Mouse (Mus musculus): Measurements from ENCODE around the gene Dlst.
A peak's percentile ranks its signal among the peaks of the same experiment; 100 is the strongest.
"Not testable (repeated sequence)": the region's sequence is repeated elsewhere in the genome, so short reads cannot be mapped to it uniquely, and the experiment has no call there.

The Dlst gene

GRCm38 (mm10) chr12:85113917-85114316 is 3.3 kb downstream of the Dlst start:
- no peak for DNase-seq (ENCODE audit: low spot score)

- DNase-seq (ENCODE audit: low spot score): no peak
Observed at GRCm38 (mm10) chr12:85115678-85116077, 5.0 kb downstream of the Dlst start.

GRCm38 (mm10) chr12:85121806-85122459 is 11.3 kb downstream of the Dlst start:
- DNase-seq (ENCODE audit: low spot score): no peak

DNA sequence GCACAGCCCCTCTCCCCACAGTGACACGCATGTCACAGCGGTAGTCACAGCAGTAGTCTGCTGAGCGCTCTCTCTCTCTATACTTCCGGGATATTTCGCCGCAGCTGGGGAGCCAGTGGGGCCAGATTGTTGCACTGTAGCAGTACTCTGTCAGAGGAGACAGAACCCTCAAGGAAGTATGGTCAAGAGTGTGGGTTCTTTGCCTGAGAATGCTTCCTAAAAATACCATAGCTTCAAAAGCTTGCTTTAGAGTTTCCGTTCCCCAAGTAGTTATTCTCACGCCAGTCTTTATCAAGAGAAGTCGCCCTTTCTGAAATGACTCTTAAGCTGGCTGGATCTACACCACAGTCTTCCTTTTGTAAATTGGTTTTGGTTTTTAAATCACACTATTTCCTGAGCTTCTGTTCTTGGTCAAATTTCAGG is 12.5 kb downstream of the Dlst start:
- no peak for DNase-seq (ENCODE audit: low spot score)

DNA sequence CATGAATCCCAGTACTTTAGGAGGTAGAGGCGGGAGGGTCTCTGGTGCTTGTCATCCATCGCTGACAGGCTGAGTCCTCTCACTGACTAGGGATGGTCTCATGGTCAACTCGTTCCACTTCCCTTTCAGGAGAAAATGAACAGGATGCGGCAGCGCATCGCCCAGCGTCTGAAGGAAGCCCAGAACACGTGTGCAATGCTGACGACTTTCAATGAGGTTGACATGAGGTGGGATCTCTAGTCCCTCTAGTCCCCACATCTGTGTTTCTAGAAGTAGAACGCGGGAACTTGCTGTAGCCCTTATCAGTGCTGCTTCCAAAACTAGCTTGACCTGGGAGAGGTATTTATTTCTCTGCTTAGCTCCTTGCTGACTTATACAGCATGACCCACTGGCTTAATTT is 13.0 kb downstream of the Dlst start:
- DNase-seq (ENCODE audit: low spot score): no peak

DNA sequence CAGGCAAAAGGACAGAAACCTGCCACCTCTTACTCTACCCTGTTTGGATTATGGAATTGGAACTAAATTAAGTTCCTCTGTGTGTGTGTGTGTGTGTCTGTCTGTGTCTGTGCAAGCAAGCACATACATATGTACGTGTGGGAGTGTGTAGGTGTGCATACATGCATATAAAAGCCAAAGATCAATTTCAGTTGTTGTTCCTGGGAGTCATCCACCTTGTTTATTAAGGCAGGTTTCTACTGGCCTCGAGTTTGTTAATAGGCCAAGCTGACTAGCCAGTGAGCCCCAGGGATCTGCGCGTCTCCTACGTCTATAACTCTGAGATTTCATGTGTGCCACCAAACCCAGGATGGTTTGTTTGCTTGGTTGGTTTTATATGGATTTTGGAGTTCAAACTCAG is 14.1 kb downstream of the Dlst start:
- no peak for DNase-seq (ENCODE audit: low spot score)

DNA sequence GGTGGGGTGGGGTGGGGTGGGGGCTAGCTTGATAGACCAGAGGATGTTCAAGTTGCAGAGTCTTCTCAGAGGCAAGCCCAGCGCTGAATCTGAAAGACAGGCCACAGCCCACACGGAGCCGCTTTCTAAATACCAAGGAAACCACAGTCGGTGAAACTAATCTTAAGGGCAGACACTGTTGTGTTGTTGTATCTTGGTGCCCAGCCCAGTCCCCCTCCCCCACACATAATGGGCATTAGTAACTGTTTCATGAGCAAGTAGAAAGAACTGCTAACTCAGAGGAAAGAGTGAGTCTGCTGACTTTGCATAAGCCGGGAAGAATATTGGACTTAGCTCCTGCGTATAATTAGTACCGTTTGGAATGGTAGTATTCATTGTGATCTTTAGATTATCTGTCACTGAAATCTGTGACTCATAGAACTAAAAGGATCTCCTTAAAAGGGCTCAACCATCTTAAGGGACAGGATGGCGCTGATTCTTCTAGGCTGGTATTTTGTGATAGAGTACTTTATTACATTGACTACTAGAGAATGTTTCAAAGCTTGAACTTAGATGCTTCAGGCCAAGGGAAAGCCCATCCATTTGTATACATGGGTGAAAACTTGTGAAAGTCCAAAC is 16.5 kb downstream of the Dlst start:
- DNase-seq (ENCODE audit: low spot score): no peak

- DNase-seq (ENCODE audit: low spot score): no peak
Observed at GRCm38 (mm10) chr12:85129426-85129978, 18.9 kb downstream of the Dlst start.

GRCm38 (mm10) chr12:85131361-85131760 is 20.7 kb downstream of the Dlst start:
- no peak for DNase-seq (ENCODE audit: low spot score)

DNA sequence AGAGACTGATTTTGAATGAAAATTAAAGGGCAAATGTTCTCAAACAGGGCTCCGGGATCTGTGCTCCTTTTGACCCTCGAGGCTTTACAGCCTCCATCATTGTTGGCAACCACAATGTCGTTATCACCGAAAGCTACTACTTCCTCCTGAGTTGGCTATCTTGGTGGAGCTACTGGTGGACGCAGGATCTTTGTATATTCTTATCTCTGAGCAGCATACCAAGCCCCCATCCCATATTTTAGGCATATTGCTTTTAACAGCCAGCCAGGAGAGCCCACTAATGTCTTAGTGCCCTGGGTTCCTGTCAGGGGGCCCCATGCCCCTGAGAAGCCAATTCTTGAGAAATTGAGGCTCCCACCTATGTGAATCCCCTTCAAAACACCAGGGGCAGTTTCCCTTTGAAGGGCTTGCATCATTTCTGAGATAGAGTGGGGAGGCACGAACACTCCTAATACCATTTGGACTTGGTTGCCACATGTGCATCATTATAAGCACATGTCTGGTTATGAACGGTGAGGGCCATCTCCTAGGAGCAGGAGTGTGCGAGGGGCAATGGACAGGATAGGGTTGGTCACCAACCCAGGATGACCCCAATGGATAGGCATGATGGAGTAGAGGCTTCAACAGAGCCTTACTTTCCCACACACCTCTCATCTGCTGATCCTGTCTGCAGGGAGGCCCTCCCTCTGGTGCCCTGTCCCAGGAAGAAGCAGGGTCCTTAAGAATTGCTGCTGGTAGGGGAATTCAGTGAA is 23.6 kb downstream of the Dlst start:
- no peak for DNase-seq (ENCODE audit: low spot score)

GRCm38 (mm10) chr12:85135513-85136470 is 25.2 kb downstream of the Dlst start:
- no peak for DNase-seq (ENCODE audit: low spot score)

DNA sequence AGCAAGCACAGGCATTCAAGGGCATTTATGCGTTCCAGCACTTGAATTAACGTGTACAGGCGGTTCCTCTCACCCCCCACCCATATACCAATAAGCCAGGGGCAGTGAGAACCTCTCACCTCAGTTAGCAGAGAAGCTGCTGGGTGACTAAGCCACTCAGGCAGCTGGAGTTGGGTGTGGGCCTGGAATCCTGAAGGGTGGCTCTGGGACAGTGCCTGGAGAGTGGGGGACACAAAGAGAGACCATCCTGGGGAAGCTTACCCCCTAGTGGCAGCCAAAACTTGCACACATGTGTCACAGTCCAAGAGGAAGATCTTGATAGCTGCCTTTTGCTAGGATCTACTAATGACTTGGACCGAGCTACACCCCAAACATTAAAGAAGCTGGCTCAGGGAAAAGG is 26.0 kb downstream of the Dlst start:
- no peak for DNase-seq (ENCODE audit: low spot score)

DNA sequence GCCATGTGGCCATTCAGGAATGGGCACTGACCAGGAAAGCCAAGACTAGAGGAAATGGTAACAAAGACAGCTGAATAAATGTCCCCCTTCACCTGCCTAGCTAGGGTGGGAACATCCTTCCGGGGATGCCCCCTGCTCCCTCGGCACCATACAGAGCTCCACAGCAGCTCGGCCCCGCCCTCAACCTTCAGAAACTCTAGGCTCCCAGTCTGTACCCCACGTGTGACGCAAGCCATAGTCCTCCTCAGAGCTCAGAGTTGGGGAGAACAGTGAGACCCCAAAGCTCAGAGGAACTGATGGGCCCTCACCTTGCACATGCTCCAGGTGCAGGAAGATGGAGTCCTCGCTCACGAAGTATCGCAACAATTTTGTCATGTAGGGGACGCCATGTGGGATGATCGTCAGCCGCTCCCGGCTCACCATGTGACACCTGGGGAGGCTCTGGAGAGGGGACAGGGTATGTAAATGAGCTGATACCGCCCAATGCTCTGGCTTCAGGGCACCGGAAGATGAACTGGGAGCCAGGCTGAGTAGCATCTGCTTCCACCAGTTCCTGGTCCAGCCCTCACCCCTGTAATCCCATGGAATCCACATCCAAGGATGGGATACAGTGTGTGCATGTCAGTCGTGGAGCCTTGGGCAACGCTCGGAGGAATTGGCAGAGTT is 29.5 kb downstream of the Dlst start:
- no peak for DNase-seq (ENCODE audit: low spot score)

DNA sequence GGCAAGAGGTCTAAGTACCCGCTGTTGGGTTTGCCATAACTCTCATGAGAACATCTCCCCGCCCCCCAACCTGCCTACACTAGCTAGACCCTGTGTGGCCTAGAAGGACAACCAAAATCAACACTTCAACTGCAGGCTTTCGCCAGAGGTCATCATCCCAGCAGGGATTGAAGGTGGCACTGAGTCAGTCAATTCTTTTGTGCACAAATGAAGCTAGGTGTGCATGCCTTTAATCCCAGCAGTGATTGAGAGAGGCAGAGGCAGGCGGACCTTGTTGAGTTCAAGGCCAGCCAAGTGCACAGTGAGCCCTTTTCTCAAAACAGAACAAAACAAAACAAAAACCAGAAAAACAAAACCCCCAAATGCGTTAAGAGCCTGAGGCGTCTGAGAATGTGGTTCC is 30.5 kb downstream of the Dlst start:
- DNase-seq (ENCODE audit: low spot score): no peak

DNA sequence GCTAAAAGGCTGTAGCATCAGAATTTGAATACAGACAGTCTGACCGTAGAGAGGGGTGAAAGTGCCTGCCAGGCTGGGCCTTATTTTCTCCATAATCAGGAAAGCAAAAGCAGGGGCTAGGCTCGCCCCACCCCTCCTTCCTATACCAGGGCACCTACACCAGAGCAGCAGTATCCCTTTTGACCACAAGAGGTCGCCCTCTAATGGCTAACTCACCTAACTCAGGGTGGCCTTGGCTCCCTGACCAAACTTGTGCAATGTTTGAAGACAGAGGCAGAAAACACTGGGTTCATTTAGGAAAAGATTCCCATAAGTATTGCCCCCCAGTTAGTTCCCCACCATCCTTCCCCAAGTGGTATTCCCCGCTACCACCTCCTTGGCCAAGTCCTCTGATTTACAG is 32.2 kb downstream of the Dlst start:
- peak; percentile 49 for DNase-seq (ENCODE audit: low spot score)

GRCm38 (mm10) chr12:85144276-85144675 is 33.6 kb downstream of the Dlst start:
- DNase-seq (ENCODE audit: low spot score): not testable (repeated sequence)

GRCm38 (mm10) chr12:85144821-85145220 is 34.2 kb downstream of the Dlst start:
- DNase-seq (ENCODE audit: low spot score): no peak

- no peak for DNase-seq (ENCODE audit: low spot score)
Observed at GRCm38 (mm10) chr12:85145630-85146029, 35.0 kb downstream of the Dlst start.

DNA sequence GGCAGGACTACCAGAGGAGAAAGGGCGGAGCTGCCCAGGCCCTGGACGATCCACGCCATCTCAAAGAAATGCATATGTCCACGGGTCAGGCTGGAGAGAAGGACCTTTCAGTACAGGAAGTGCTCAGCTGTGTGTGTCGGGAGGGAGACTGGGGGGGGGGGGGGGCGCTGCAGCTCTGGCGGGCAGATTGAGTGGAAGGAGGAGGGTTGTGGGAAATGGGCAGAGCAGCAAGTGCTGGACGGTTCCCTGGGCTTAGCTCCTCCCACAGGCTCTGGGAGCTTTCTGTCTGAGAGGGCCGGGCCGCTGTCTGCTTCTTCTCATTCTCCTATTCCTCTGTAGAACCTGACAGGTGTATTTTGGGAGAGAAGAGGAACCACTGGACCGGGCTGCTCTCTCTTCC is 35.7 kb downstream of the Dlst start:
- DNase-seq (ENCODE audit: low spot score): no peak

DNA sequence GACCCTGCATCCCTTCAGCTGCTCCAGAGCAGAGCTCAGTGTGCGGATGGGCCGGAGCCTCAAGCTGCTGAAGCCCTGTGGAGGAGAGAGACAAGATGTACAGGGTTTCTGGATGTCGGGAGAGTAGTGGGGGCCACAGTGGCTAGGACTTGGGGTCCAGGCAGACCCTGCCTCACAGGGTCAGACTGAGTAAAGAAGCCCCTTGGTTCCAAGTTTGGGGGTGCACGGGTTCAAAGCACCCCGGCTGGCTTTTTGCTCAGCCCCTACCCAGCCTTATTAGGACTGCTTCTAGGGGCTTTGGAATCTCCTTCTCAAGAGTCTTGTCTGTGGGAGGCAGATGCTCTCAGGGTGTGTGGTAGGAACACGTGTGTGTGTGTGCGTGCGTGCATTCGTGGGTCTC is 36.2 kb downstream of the Dlst start:
- no peak for DNase-seq (ENCODE audit: low spot score)

- DNase-seq (ENCODE audit: low spot score): no peak
Observed at GRCm38 (mm10) chr12:85150321-85151001, 39.8 kb downstream of the Dlst start.

All from ovary, adult 18-20 months (tissue).